Mouse (Mus musculus) heart, postnatal 25 days (tissue): Measurements from ENCODE around the gene Cav2. TPM values are rescaled to one million over a fixed set of nuclear protein-coding genes. Genes with fewer than 3 reads are reported as not detected.

Source experiments
- DNase-seq: peaks from one replicate; pipeline ENCODE4 v3.0.0; 2022; ENCODE audit warnings: low spot score
- intact Hi-C: fragments of 180-260 bp; cut with DNase I; formaldehyde crosslinking; loops from one replicate; pipeline ENCODE4 v1.15.1; 2025
- total RNA-seq, 2 experiments: library from RNA; stranded (reverse); gene quantifications; 2 replicates each; pipeline ENCODE4 v1.2.3; 2021

The Cav2 gene
- total RNA-seq, 2 experiments from 2014 or later: 51.1 to 56.1 TPM

- DNase-seq: peak; percentile 67
- intact Hi-C loops: loop anchor here (1.0 to 2.0 kb wide), 6 partner anchors 25 to 197 kb away; no protein-coding TSS in a partner anchor
Measured at GRCm38 (mm10) chr6:17307461-17308115, 26.6 kb downstream of the Cav2 start.

DNA sequence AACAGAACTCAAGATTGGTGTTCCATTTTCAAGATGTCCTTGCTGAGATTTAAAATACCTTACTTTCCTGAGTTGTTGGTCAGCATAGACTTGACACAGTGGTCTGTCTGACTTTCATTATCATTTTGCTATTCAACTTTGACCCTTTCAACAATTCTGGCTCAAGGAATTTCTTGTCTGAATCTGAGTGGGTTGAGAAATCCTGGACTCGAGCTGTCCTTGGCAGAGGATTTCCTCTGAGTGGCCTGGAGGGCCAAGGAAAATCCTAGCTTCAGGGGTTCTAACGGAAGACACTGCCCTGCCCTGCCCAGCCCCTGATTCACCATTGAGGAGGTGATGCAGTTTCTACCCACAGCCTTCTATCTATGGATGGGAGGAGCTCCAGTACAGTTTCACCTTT lies 27.7 kb downstream of the Cav2 start:
- intact Hi-C loops: no loop called here
- peak; percentile 23 for DNase-seq

DNA sequence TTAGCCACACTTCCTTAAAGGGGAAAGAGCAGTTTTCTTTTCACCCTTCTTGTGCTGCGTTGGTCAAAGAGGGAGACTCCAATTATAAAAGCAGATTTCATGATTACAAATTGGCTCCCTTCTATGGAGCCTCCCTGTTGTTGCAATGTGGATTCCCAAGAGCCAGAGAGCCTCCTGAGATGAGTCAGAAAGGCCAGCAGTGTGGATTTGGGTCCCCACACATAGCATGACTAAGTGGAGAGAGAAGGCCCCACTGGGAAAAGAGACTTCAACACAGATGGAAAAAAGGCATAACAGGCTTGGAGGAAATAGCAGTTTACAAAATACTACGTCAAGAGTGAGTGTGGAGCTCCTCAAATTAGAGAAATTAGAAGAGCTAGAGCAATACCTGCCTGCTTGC lies 28.3 kb downstream of the Cav2 start:
- no peak for DNase-seq
- intact Hi-C loops: no loop called here

DNA sequence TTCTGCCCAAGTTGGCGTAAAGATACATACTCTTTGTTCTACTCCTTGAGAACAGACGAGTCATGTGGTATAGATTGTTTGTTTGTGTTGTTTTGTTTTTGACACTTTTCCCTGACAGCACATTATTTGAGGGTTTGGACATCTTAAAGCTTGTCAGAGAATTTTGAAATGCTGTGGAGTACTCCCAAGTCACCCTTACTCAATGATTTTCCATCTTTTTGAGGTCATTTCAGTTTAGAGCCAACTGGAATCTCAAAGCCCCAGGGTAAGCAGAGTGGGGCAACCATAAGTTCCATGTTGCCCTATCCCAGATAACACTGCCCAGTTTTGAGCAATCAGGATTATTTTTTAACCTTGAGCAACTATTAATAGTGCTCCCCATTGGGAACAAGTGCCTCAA lies 33.3 kb downstream of the Cav2 start:
- intact Hi-C loops: no loop called here

DNA sequence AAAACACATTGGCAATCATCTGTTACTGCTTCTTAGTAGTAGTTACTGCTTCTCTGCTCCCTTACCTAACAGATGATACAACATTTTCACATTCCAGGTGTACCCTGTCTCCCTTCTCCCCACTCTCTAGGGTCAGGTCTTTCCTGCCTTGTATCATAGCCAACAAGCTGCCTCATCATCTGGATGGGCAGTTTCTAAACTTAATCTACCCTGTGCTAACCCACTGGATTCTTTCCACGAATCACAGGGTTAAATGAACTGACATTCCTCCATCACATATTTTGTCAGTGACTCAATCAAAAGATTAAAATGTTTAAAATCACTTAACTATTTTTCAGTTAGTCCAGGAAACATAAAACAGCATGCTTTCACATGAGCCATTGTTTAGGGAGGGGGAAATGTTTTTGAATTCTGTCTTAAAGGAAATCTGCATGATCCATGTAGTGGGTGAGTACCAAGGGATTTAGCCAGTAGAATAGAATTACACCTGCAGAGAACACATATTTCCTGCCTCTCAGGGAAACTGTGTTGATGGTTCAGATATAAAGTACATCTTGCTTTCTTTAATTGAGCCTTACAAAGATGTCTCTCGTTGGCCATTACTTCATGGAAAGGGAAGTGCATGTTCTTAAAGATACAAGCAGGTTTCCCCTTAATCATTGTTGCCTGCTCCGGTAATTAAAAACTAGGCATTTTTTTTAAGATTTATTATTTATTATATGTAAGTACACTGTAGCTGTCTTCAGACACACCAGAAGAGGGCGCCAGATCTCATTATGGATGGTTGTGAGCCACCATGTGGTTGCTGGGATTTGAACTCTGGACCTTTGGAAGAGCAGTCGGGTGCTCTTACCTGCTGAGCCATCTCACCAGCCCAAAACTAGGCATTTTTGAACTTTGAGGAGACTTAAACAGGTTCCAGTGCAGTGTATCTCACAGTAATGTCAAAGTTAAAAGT lies 34.0 kb downstream of the Cav2 start:
- intact Hi-C loops: no loop called here
- no peak for DNase-seq

More for the DNA sequence above, 33.3 kb downstream of the Cav2 start:
- no peak for DNase-seq

DNA sequence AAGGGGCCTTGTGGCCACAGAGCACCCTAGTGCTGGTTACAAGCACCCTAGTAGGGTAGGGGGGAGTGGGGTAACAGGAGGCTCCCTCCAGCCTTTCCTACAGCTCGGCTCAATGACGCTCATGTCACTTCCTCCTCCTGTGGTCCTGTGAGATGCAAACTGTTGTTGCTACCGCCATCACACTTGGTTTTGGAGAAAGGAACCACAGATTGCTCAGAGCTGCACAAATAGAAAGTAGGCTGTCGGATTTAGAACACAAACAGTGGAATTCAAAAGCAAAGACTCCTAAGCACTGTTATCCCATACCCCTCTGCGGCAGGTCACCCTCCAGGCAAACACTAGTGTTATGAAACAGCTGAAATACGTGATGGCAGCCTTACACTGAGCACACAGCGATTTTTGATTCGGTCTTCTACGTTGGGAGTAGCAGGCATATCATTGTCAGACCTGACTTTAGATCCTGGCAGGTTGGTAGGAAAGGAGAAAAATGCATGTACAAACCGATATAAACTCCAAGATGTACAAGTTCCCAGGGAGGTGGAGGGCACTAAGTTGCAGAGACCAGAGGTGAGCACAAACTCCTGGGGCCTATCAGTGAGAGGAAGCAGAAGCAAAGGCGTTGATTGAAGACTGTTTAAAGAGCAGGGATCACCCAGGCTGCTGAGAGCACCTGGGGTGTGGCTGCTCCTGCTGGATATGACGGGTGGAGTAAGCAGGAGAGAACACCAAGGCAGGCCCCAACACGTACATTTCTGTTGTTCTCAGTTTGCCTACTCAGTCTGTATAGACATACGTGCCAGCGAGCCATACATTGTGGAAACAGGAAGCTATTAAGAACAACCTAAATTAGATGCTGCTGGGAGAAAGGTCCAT lies 35.5 kb downstream of the Cav2 start:
- DNase-seq: no peak
- intact Hi-C loops: no loop called here

- intact Hi-C loops: no loop called here
- no peak for DNase-seq
Measured at GRCm38 (mm10) chr6:17317167-17317524, 36.2 kb downstream of the Cav2 start.

GRCm38 (mm10) chr6:17317944-17318343 lies 37.0 kb downstream of the Cav2 start:
- no peak for DNase-seq
- intact Hi-C loops: loop anchor here (2.0 kb wide), 1 partner anchor 37 kb away; no protein-coding TSS in a partner anchor

DNA sequence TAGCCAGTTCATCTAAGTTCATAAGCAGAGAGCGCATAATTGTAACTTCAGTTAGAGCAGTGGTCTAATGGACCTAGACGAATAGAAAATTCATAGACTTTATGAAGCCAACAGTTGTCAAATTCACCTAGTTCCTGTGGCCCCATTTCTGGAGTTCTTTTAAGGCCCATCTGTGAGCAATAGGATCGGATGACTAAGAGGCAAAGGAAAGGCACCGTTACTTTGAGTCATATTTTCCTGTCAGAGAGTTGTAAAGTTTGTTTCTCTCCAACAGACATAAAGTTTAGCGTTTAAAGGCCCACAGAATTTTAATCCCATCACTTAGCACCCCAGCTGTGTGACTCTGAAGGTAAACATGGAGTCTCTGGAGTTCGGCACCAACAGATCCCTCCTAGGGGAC lies 41.0 kb downstream of the Cav2 start:
- no peak for DNase-seq
- intact Hi-C loops: no loop called here

DNA sequence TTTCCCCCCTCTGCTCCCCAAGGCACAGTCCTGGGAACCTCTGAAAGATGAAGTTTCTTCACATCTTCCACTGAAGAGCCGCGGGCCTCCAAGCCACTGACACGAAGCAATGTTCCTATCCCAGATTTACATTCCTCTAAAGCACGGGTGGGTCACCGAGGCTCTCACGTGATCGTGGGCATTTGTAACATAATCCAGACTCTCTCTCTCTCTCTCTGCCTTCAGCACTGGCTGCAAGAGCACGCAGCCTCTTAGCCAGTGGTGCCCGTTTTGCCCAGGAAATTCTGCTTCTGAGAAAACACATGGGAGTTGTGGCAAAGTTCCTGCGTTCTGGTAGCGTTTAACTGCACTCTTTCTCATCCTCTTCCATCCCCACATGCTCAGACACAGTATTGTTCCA lies 46.2 kb downstream of the Cav2 start:
- DNase-seq: no peak
- intact Hi-C loops: no loop called here

DNA sequence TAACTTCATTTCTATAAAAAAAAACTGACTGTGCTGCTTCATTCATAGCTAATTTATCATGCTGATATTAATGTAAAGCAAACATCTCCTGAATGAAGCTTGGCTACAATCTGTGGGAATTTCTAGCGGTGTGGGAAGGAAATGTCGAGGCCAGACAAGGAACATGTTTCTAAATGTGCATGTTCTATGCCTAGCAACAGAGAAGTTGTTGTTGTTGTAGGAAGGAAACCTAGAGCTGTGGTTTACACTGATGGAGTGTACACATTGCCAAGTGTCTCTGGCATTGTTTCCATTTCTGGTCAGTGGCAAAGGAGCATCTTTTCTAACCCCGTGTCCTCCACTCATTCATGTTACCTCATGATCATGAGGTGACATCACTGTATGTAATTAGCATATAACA lies 48.8 kb downstream of the Cav2 start:
- intact Hi-C loops: no loop called here

DNA sequence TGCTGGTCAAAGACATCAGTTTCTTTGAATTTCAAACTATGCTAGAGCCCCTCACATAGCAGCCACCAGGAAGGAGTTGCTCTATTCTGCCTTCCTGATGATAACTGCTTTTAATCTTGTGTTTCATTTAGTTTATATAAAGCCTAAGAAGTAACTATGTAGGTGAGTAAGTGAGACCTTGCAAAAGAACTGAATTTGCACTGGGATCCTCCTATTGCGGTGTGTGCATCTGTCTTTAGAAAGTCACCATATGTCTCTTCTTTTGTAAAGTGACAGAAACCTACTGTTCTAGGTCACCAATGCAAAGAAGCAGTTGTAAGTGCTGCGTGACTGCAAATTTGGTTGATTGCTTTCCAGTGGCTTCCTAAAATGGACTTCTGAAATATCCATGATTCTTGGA lies 56.7 kb downstream of the Cav2 start:
- intact Hi-C loops: no loop called here
- DNase-seq: no peak

More for the DNA sequence above, 48.8 kb downstream of the Cav2 start:
- no peak for DNase-seq

Other genes starting within 250 kb of the Cav2 start
- 1 to 10 TPM; 3.0 to 3.5 TPM for gene Tes, start 216.0 kb upstream of the Cav2 start, total RNA-seq
- gene Cav1, start 25.1 kb downstream of the Cav2 start, total RNA-seq: 100 to 1,000 TPM; 242 to 304 TPM
- 1 to 10 TPM; 1.5 to 2.4 TPM for gene Met, start 182.6 kb downstream of the Cav2 start, total RNA-seq